ENCODE assay signal across 8 mouse cellular contexts in genomic region chr4:45418229-45418950, GRCm38 (mm10). TPM values are rescaled to one million over a fixed set of nuclear protein-coding genes. Genes with fewer than 3 reads are reported as not detected.
A peak's percentile ranks its signal among the peaks of the same experiment; 100 is the strongest.
DNase-seq lines count a peak whose midpoint lies in the region; ATAC-seq lines count a peak whose summit lies in the region.

No protein-coding gene starts in this region.

- peak; percentile 66; the same call in 1 of the 2 replicates for ATAC-seq in limb, embryonic 13.5 days (ENCODE audit: low FRiP score, low read depth)
- peak; percentile 62; the same call in 1 of the 2 replicates for ATAC-seq in midbrain, embryonic 14.5 days (ENCODE audit: low FRiP score, low TSS enrichment)
- peak; percentile 5; the same call in 1 of the 2 replicates for ATAC-seq in stomach, embryonic 16.5 days (ENCODE audit: insufficient read depth, low FRiP score)

- H3K27me3 ChIP-seq in limb, embryonic 13.5 days, result no peaks in the 10 kb centered on the region
- no peaks in the 10 kb centered on the region for H3K27me3 ChIP-seq in midbrain, embryonic 14.5 days (ENCODE audit: control insufficient read depth, insufficient read depth, low read length)
- H3K27me3 ChIP-seq in stomach, embryonic 16.5 days (ENCODE audit: control insufficient read depth, insufficient read depth, low read length), result no peaks in the 10 kb centered on the region

- H3K4me1 ChIP-seq in limb, embryonic 13.5 days, result peaks cover 9% of the 10 kb centered on the region
- peaks cover 11% of the 10 kb centered on the region; the same call in 1 of the 2 replicates for H3K4me1 ChIP-seq in midbrain, embryonic 14.5 days (ENCODE audit: control insufficient read depth, insufficient read depth, low read length)
- peaks cover 15% of the 10 kb centered on the region; the same call in 1 of the 2 replicates for H3K4me1 ChIP-seq in stomach, embryonic 16.5 days (ENCODE audit: control insufficient read depth, insufficient read depth, low read length)

- 34% methylated on average over 10 of the region's 11 CpGs for WGBS in limb, embryonic 13.5 days
- WGBS in midbrain, embryonic 14.5 days, result 13% methylated on average over 11 of the region's 11 CpGs
- 19% methylated on average over 11 of the region's 11 CpGs for WGBS in stomach, embryonic 16.5 days

- H3K27ac ChIP-seq in limb, embryonic 13.5 days, result no peak overlapping the region
- H3K27ac ChIP-seq in midbrain, embryonic 14.5 days (replicated peaks; ENCODE audit: low read depth, low read length), result no peak overlapping the region
- H3K27ac ChIP-seq in stomach, embryonic 16.5 days (ENCODE audit: low read length), result no peak overlapping the region

- H3K36me3 ChIP-seq in limb, embryonic 13.5 days, result peaks cover 5% of the 10 kb centered on the region; the same call in 1 of the 2 replicates
- no peaks in the 10 kb centered on the region for H3K36me3 ChIP-seq in midbrain, embryonic 14.5 days (ENCODE audit: control insufficient read depth, insufficient read depth, low read length)
- no peaks in the 10 kb centered on the region for H3K36me3 ChIP-seq in stomach, embryonic 16.5 days (ENCODE audit: control insufficient read depth, insufficient read depth, low read length)

- peak; percentile 44 to 60 for DNase-seq in urinary bladder, postnatal 36 days (ENCODE audit: low spot score in 2 of 2)
- DNase-seq in urinary bladder, adult 2 months (ENCODE audit: low spot score), result no peak
- peak; percentile 79 for DNase-seq in embryo, embryonic 9.5 days (ENCODE audit: extremely low spot score)
- peak; percentile 54 for DNase-seq in heart, adult 8-10 months (ENCODE audit: low spot score)
- peak; percentile 51 for DNase-seq in kidney, adult 11 months
- DNase-seq in midbrain, embryonic 14.5 days, result peak; percentile 88

- H3K9me3 ChIP-seq in limb, embryonic 13.5 days, result no peaks in the 10 kb centered on the region
- no peaks in the 10 kb centered on the region for H3K9me3 ChIP-seq in midbrain, embryonic 14.5 days (ENCODE audit: control insufficient read depth, low read length)
- no peaks in the 10 kb centered on the region for H3K9me3 ChIP-seq in stomach, embryonic 16.5 days (replicated peaks; ENCODE audit: control insufficient read depth, low read length)

- peak overlapping the region; percentile 25; the same call in 1 of the 2 replicates for H3K9ac ChIP-seq in limb, embryonic 13.5 days
- H3K9ac ChIP-seq in midbrain, embryonic 14.5 days (replicated peaks; ENCODE audit: low read length), result no peak overlapping the region; the same call in 1 of the 2 replicates
- H3K9ac ChIP-seq in stomach, embryonic 16.5 days (ENCODE audit: low read length), result peak overlapping the region; percentile 6; the same call in 1 of the 2 replicates

- H3K4me2 ChIP-seq in limb, embryonic 13.5 days (replicated peaks), result peak overlapping the region; percentile 48
- peak overlapping the region; percentile 33 for H3K4me2 ChIP-seq in midbrain, embryonic 14.5 days (ENCODE audit: low read length)
- H3K4me2 ChIP-seq in stomach, embryonic 16.5 days (ENCODE audit: low read depth, low read length), result peak overlapping the region; percentile 25; the same call in 1 of the 2 replicates

- H3K4me3 ChIP-seq in limb, embryonic 13.5 days, result no peak overlapping the region
- H3K4me3 ChIP-seq in midbrain, embryonic 14.5 days (replicated peaks; ENCODE audit: low read depth, low read length), result no peak overlapping the region
- H3K4me3 ChIP-seq in stomach, embryonic 16.5 days (replicated peaks; ENCODE audit: low read length), result no peak overlapping the region

RNA-seq across cellular contexts. Expression of gene Slc25a51, which starts 9.8 kb away (rescaled TPM):
- polyA plus RNA-seq in urinary bladder, adult 2 months (2012; rRNA removed), result 67.1 and 71.5 TPM in 2 replicates
- 100 to 1,000 TPM in 1 of 4 experiments, 10 to 100 TPM in 3; 84.3 to 112 (median 96.3) TPM for total RNA-seq in heart, adult 8-10 months (2022)
- 53.9 and 68.1 TPM in 2 replicates for polyA plus RNA-seq in limb, embryonic 13.5 days (2015; fragmentation: Nextera tagmentation; extraction: Ambion mirVana)
- polyA plus RNA-seq in midbrain, embryonic 14.5 days (2014; fragmentation: Nextera tagmentation; extraction: Ambion mirVana), result 79.5 and 83.4 TPM in 2 replicates
- 62.0 and 65.5 TPM in 2 replicates for polyA plus RNA-seq in stomach, embryonic 16.5 days (2015; fragmentation: Nextera tagmentation; extraction: Ambion mirVana)

Comparison
In these comparisons a context has a peak if more than half of its experiments do, and no peak if none do; other contexts are left out.
1. ATAC-seq: peak in every context shown above with its lines; median percentile 66 in limb, embryonic 13.5 days; 62 in midbrain, embryonic 14.5 days; 5 in stomach, embryonic 16.5 days.